Mouse (Mus musculus) liver, embryonic 14.5 days (tissue): ENCODE results near the gene Slc7a5. TPM values are rescaled to one million over a fixed set of nuclear protein-coding genes. Genes with fewer than 3 reads are reported as not detected.

Experiments
- ATAC-seq: fragments of 200-750 bp; cut with Nextera tagmentation; 2 replicates; pipeline ENCODE4 v1.8.0; 2017; ENCODE audit warnings: moderate number of reproducible peaks, mild to moderate bottlenecking, moderate library complexity; ENCODE audit not compliant: insufficient read depth
- DNase-seq, 3 experiments: peaks; one replicate each; pipeline ENCODE4 v3.0.0-alpha.2; 2012 to 2013; ENCODE audit warnings: low read depth in 3 of 3, low spot score in 3 of 3
- H3K27ac ChIP-seq: fragments of 300-500 bp; sonication (generic); 2 replicates; pipeline ENCODE4 v1.5.1; 2014; ENCODE audit warnings: moderate library complexity, mild to moderate bottlenecking, control low read depth, inconsistent platforms
- H3K27me3 ChIP-seq: fragments of 300-500 bp; sonication (generic); 2 replicates; pipeline ENCODE4 v1.6.1; 2014; ENCODE audit warnings: mild to moderate bottlenecking, low read length, moderate library complexity; ENCODE audit not compliant: control insufficient read depth, insufficient read depth
- H3K36me3 ChIP-seq: fragments of 300-500 bp; sonication (generic); replicated peaks from 2 replicates; pipeline ENCODE4 v1.6.1; 2014; ENCODE audit warnings: low read depth; ENCODE audit not compliant: control insufficient read depth, insufficient read depth
- H3K4me1 ChIP-seq, 2 experiments: fragments of 200-500 bp in 1 of 2; fragments of 300-500 bp in 1 of 2; sonication (generic) in 1 of 2; replicated peaks; 2 replicates each; pipeline ENCODE4 v1.6.1; 2012 to 2014; ENCODE audit warnings: antibody characterized with exemption in 1 of 2, inconsistent platforms in 1 of 2, low read length in 1 of 2; ENCODE audit not compliant: control insufficient read depth in 2 of 2, insufficient read depth in 2 of 2
- H3K4me2 ChIP-seq: fragments of 300-500 bp; sonication (generic); 2 replicates; pipeline ENCODE4 v1.6.1; 2014; ENCODE audit warnings: low read depth, mild to moderate bottlenecking, control low read depth, moderate library complexity
- H3K4me3 ChIP-seq, 2 experiments: fragments of 200-500 bp in 1 of 2; fragments of 300-500 bp in 1 of 2; sonication (generic) in 1 of 2; 2 replicates each; pipeline ENCODE4 v1.5.1; 2012 to 2014; ENCODE audit warnings: low read depth in 2 of 2, low read length in 2 of 2, mild to moderate bottlenecking in 2 of 2, control low read depth in 1 of 2, inconsistent platforms in 1 of 2, moderate library complexity in 1 of 2; ENCODE audit not compliant: insufficient read depth in 1 of 2
- H3K9ac ChIP-seq: fragments of 300-500 bp; sonication (generic); replicated peaks from 2 replicates; pipeline ENCODE4 v1.6.1; 2014; ENCODE audit warnings: mild to moderate bottlenecking, control low read depth, moderate library complexity
- H3K9me3 ChIP-seq: fragments of 300-500 bp; sonication (generic); 2 replicates; pipeline ENCODE4 v1.6.1; 2016; ENCODE audit warnings: low read length, mixed read lengths; ENCODE audit not compliant: control insufficient read depth
- CTCF ChIP-seq: IDR thresholded peaks from 2 replicates; pipeline ENCODE4 v1.5.1; 2016; ENCODE audit warnings: antibody characterized with exemption, low read depth, control low read depth
- EP300 ChIP-seq: IDR thresholded peaks from 2 replicates; pipeline ENCODE4 v1.6.1; 2016; ENCODE audit warnings: antibody characterized with exemption, low read depth
- WGBS: fragments of 180-500 bp; shearing (Covaris S2); extraction: QIAGEN DNeasy Blood & Tissue Kit; methylation state at CpG from one replicate; pipeline ENCODE4 v1.1.7; 2014; ENCODE audit not compliant: insufficient replicate concordance; 5-methylcytosine and 5-hydroxymethylcytosine counted together
- polyA plus RNA-seq, 2 experiments: library from polyadenylated mRNA; depleted of rRNA in 1 of 2; stranded (reverse) in 1 of 2; unstranded in 1 of 2; fragments of >200 nt; fragmentation: Nextera tagmentation in 1 of 2; extraction: Ambion mirVana in 1 of 2; gene quantifications; 2 replicates each; pipeline versions ENCODE4 v1.2.1 to v1.2.3; 2012 to 2014

Gene Slc7a5
- polyA plus RNA-seq, 2 experiments, result 36.7 to 40.0 TPM

- no peak overlapping the region for H3K4me3 ChIP-seq
- no peak for DNase-seq
- WGBS, result 57% methylated on average over 9 of the region's 9 CpGs
Observed at GRCm38 (mm10) chr8:121857331-121857730, 50.2 kb downstream of the Slc7a5 start.

DNA sequence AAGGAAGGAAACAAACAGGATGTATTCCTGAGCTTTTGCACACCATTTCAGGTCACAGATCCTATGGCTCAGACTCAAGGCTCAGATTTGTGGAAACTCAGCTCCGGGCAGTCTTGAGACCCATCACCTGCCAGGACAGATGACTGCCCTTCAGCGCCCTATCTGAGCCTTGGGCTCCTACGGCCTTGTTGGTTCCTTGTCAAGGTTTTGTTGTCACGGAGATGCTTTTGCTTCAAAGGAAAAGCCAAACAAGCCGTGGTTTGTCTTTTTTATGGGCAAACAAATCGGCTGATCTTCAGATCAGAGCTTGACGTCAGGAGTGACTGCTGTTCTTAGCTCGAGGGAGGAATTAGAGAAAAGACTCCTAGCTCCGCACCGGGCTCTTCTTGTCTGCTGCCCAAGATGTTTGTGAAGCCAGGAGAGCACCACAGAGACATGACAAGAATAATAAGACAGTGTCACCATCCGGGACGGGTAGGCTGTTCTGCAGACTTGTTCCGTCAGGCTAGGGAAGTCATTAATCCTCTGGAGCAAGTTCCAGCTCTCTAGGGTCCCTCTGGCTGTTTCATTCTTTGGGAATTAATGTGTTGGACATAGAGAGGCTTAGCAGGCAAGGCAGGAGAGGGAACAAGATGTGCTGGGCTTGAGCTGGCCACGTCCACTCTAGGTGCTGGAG lies 51.3 kb downstream of the Slc7a5 start:
- H3K9me3 ChIP-seq, result no peaks in the 10 kb centered on the region
- H3K4me1 ChIP-seq, result peaks cover 14% of the 10 kb centered on the region in 2 experiments
- no peak for TF ChIP-seq EP300
- TF ChIP-seq CTCF, result no peak
- DNase-seq (no peak), ATAC-seq (no peak)
- H3K9ac ChIP-seq, result no peak overlapping the region
- no peaks in the 10 kb centered on the region for H3K36me3 ChIP-seq
- no peak overlapping the region for H3K4me2 ChIP-seq
- H3K4me3 ChIP-seq, result no peak overlapping the region
- WGBS, result 76% methylated on average over 14 of the region's 14 CpGs
- H3K27ac ChIP-seq, result no peak overlapping the region
- no peaks in the 10 kb centered on the region for H3K27me3 ChIP-seq

More at GRCm38 (mm10) chr8:121857331-121857730, 50.2 kb downstream of the Slc7a5 start:
- H3K9me3 ChIP-seq, result no peaks in the 10 kb centered on the region
- no peak overlapping the region for H3K9ac ChIP-seq
- ATAC-seq, result no peak
- H3K27me3 ChIP-seq, result no peaks in the 10 kb centered on the region
- peaks cover 3% of the 10 kb centered on the region in 2 experiments for H3K4me1 ChIP-seq
- no peaks in the 10 kb centered on the region for H3K36me3 ChIP-seq
- TF ChIP-seq EP300 (no peak), CTCF (no peak)
- no peak overlapping the region for H3K27ac ChIP-seq
- no peak overlapping the region for H3K4me2 ChIP-seq

- H3K27ac ChIP-seq, result no peak overlapping the region
- H3K4me1 ChIP-seq, result peaks cover 19 to 24% of the 10 kb centered on the region in 2 experiments
- no peaks in the 10 kb centered on the region for H3K27me3 ChIP-seq
- no peak overlapping the region for H3K9ac ChIP-seq
- no peaks in the 10 kb centered on the region for H3K9me3 ChIP-seq
- WGBS, result 58% methylated on average over 2 of the region's 2 CpGs
- no peak overlapping the region for H3K4me2 ChIP-seq
- H3K36me3 ChIP-seq, result no peaks in the 10 kb centered on the region
- ATAC-seq (no peak), DNase-seq (no peak)
- no peak overlapping the region for H3K4me3 ChIP-seq
- TF ChIP-seq EP300 (no peak), CTCF (no peak)
Observed at GRCm38 (mm10) chr8:121853586-121853985, 53.9 kb downstream of the Slc7a5 start.

DNA sequence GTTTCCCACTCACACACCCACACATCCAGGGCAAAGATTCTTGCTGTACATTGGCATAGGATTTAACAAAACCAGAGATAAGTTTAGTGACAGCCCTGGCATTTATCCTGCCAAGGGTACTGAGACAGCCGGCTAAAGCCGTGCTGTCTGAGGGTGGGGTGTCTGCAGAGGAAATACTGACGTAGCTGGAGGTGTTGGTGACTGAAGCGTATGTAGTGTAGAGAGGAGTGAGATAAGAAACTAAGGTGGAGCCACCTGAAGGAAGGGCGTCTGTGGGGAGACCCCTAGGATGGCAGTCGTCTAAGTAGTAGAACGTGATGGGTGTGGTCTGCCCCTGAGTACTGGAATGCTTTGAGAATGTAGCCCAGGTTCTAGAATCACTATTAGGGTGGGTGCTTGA lies 55.0 kb downstream of the Slc7a5 start:
- H3K36me3 ChIP-seq, result no peaks in the 10 kb centered on the region
- no peaks in the 10 kb centered on the region for H3K27me3 ChIP-seq
- WGBS, result 11% methylated on average over 7 of the region's 7 CpGs
- H3K4me2 ChIP-seq, result no peak overlapping the region
- no peak for DNase-seq
- H3K9me3 ChIP-seq, result no peaks in the 10 kb centered on the region
- peaks cover 19 to 24% of the 10 kb centered on the region in 2 experiments for H3K4me1 ChIP-seq
- no peak overlapping the region for H3K4me3 ChIP-seq
- no peak overlapping the region for H3K27ac ChIP-seq
- H3K9ac ChIP-seq, result 0 out of 2 replicates have a peak overlapping the region, but pooled peaks have one; percentile 23
- TF ChIP-seq EP300, result no peak
- TF ChIP-seq CTCF, result no peak
- no peak for ATAC-seq

GRCm38 (mm10) chr8:121851716-121852115 lies 55.8 kb downstream of the Slc7a5 start:
- no peaks in the 10 kb centered on the region for H3K36me3 ChIP-seq
- TF ChIP-seq EP300, result no peak
- TF ChIP-seq CTCF, result no peak
- peaks cover 19 to 24% of the 10 kb centered on the region in 2 experiments for H3K4me1 ChIP-seq
- no peak for DNase-seq
- no peak overlapping the region for H3K4me3 ChIP-seq
- H3K27me3 ChIP-seq, result no peaks in the 10 kb centered on the region
- 44% methylated on average over 7 of the region's 7 CpGs for whole genome bisulfite sequencing
- peak overlapping the region; percentile 63 for H3K9ac ChIP-seq
- H3K4me2 ChIP-seq, result peak overlapping the region; percentile 54
- no peaks in the 10 kb centered on the region for H3K9me3 ChIP-seq
- no peak for ATAC-seq
- H3K27ac ChIP-seq, result no peak overlapping the region; the same call in 1 of the 2 replicates
